Mouse (Mus musculus): ENCODE measurements at regions not wholly inside any gene's neighbourhood (a gene's known extent, or its start where the extent isn't known, plus 50 kb on each side); places are given as distances from the start of the nearest gene placed in this dataset.

DNA sequence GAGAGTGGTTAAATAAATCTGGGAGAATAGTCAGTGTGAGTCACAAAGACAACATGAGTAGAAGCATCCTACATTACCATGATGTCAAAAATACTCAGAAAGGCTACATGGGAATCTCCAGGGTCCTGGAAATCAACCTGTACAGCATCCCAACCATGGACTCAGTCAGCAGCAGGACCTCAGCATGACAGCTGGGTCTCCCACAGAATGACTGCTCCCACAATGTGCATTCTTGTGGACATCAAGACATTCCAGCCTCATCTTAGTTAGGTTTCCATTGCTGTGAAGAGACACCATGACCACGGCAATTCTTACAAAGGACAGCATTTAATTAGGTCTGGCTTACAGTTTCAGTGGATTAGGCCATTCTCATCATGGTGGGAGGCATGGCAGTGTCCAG lies 93.8 kb upstream of the Mapk10 start:
- H3K9ac ChIP-seq, result no peak overlapping the region

DNA sequence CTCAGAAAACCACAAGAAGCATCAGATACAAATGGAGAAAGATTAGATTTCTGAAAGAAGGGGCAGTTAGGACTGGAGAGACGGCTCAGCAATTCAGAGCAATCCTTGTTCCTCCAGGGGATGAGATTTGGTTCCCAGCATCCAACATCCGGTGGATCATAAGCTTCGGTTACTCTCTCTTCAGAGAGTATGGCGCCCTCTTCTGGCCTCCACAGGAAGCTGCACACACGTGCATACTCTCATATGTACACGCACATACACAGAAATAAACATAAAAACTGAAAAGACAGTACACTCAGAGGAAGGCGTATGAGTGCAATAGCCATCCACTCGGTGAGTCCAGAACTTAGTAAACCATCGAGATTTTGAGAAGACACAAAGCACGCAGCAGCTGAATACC lies 91.6 kb upstream of the Mapk10 start:
- H3K9ac ChIP-seq, result no peak overlapping the region
- no peaks in the 10 kb centered on the region for H3K27me3 ChIP-seq
- no peaks in the 10 kb centered on the region for H3K36me3 ChIP-seq
- 89% methylated on average over 10 of the region's 10 CpGs for WGBS
- no peak overlapping the region for H3K27ac ChIP-seq
- no peaks in the 10 kb centered on the region for H3K9me3 ChIP-seq
- ATAC-seq (ENCODE audit: insufficient number of reproducible peaks, insufficient read depth, low FRiP score, low TSS enrichment), result no peak
- H3K4me1 ChIP-seq, result no peaks in the 10 kb centered on the region
- H3K4me3 ChIP-seq, result no peak overlapping the region
- no peak overlapping the region for H3K4me2 ChIP-seq (replicated peaks)

More for the DNA sequence above, 93.8 kb upstream of the Mapk10 start:
- ATAC-seq (ENCODE audit: insufficient number of reproducible peaks, insufficient read depth, low FRiP score, low TSS enrichment), result no peak
- 80% methylated on average over 1 of the region's 1 CpGs for WGBS
- no peaks in the 10 kb centered on the region for H3K27me3 ChIP-seq
- H3K4me1 ChIP-seq, result no peaks in the 10 kb centered on the region
- H3K36me3 ChIP-seq, result no peaks in the 10 kb centered on the region
- H3K9me3 ChIP-seq, result no peaks in the 10 kb centered on the region
- H3K27ac ChIP-seq, result no peak overlapping the region
- no peak overlapping the region for H3K4me3 ChIP-seq
- no peak overlapping the region for H3K4me2 ChIP-seq (replicated peaks)

DNA sequence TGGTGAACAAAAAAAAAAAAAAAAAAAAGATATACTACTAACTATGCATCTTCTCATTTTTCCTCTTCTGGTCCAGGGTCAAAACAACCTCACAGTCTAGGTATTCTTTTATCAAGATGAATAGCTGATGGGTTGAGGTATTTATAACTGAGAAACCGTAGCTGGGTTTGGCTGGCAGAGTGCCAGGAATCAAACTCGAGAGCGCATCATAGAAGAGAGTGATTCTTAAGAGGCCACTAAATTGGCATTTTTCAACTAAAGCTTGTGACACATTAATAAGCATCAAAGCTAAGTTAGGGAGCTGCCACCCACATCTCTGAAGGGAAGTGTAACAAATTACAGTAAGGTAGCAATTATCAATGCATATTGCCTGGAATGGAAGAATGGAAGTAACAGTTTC lies 90.2 kb upstream of the Mapk10 start:
- no peaks in the 10 kb centered on the region for H3K36me3 ChIP-seq
- no peak for ATAC-seq (ENCODE audit: insufficient number of reproducible peaks, insufficient read depth, low FRiP score, low TSS enrichment)
- 69% methylated on average over 3 of the region's 3 CpGs for WGBS

DNA sequence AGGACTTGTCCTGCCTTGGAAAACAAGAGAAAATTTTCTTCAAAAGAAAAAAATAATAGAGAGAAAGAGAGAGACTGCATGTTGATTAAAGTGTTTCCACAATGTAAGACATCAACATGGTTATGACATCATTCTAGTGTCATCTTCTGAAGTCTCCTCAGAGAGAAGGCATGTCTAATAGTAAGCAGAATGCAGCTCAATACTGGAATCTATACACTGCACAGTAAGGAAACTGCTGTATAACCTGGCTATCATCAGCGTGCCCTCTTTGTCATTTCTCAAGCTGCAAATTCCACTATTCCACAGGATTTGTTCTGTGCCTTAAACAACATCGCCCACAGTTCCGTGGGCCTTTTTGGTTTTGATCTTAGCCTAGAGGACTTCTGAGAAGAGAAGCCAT lies 82.8 kb upstream of the Mapk10 start:
- Histone ChIP-seq H3K9me3 (no peaks in the 10 kb centered on the region), H3K4me2 (replicated peaks) (no peak overlapping the region), H3K27ac (no peak overlapping the region), H3K27me3 (no peaks in the 10 kb centered on the region), H3K4me3 (no peak overlapping the region), H3K4me1 (no peaks in the 10 kb centered on the region), H3K9ac (no peak overlapping the region), H3K36me3 (no peaks in the 10 kb centered on the region)
- no peak for ATAC-seq (ENCODE audit: insufficient number of reproducible peaks, insufficient read depth, low FRiP score, low TSS enrichment)
- 90% methylated on average over 3 of the region's 3 CpGs for WGBS

More for the DNA sequence above, 90.2 kb upstream of the Mapk10 start:
- H3K27ac ChIP-seq, result no peak overlapping the region
- no peak overlapping the region for H3K4me2 ChIP-seq (replicated peaks)
- no peaks in the 10 kb centered on the region for H3K4me1 ChIP-seq
- no peaks in the 10 kb centered on the region for H3K9me3 ChIP-seq
- no peaks in the 10 kb centered on the region for H3K27me3 ChIP-seq
- H3K9ac ChIP-seq, result no peak overlapping the region
- no peak overlapping the region for H3K4me3 ChIP-seq

DNA sequence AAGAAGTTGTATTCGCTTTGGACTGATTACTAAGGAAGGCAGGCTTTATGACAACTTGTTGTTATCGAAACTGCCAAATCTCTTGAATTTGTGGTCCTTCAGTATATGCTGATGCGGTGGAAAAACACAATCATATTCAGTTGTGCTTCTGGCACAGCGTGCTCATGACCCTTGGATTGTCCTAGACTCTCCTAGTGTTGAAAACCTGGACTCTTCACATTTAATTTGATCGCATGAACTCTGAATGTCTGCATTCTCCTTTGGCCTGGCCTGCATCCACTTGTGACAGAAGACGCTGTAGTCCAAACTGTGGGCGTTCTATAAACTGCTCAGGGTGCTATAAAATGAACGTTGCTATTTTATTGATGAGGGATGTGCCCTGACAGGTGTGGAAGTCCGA lies 80.6 kb upstream of the Mapk10 start:
- no peak for ATAC-seq (ENCODE audit: insufficient number of reproducible peaks, insufficient read depth, low FRiP score, low TSS enrichment)
- Histone ChIP-seq H3K27me3 (no peaks in the 10 kb centered on the region), H3K36me3 (no peaks in the 10 kb centered on the region), H3K9me3 (no peaks in the 10 kb centered on the region), H3K27ac (no peak overlapping the region), H3K4me3 (no peak overlapping the region), H3K4me2 (replicated peaks) (no peak overlapping the region), H3K9ac (no peak overlapping the region), H3K4me1 (no peaks in the 10 kb centered on the region)
- WGBS, result 91% methylated on average over 9 of the region's 9 CpGs

DNA sequence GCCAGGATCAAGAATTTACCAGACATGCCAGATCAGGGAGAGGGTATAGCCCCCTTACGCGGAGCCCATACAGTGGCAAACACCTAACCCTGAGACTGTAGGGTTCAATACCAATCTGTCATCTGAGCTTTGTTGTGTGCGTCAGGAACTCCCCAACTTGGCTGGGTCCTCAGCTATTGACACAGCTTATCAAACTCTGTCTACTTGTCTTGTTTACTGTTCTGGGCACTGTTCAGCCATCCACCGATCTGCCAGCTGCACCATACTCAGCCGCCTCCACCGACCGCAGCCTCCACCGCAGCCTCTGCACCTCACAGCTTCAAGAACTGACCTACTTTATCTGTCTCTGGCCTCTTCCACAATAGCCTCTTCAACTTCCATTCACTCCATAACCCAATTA lies 80.1 kb upstream of the Mapk10 start:
- Histone ChIP-seq H3K36me3 (no peaks in the 10 kb centered on the region), H3K9ac (no peak overlapping the region)
- WGBS, result 89% methylated on average over 8 of the region's 8 CpGs

DNA sequence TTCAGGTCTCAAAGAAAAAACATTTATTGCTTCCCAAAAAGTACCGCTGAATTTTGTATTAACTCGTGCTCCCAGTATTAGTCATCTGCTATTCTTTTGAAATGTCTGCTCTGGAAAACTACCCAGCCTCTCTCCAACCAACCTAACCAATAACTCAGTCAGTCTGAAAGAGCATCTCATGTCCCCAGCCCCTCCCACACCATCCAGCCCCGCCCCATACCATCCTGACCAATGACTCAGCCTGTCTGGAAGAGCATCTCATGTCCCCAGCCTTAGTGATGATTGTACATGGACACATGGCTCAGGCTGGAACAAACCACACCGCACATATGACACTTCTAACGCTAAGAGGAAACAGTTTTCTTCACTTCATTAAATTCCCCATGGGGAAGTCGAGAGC lies 58.1 kb upstream of the Mapk10 start:
- Histone ChIP-seq H3K4me2 (replicated peaks) (no peak overlapping the region), H3K9me3 (no peaks in the 10 kb centered on the region), H3K4me1 (no peaks in the 10 kb centered on the region), H3K36me3 (no peaks in the 10 kb centered on the region), H3K4me3 (no peak overlapping the region), H3K27ac (no peak overlapping the region), H3K9ac (no peak overlapping the region), H3K27me3 (no peaks in the 10 kb centered on the region)
- WGBS, result 84% methylated on average over 6 of the region's 6 CpGs
- no peak for ATAC-seq (ENCODE audit: insufficient number of reproducible peaks, insufficient read depth, low FRiP score, low TSS enrichment)

More for the DNA sequence above, 80.1 kb upstream of the Mapk10 start:
- Histone ChIP-seq H3K9me3 (no peaks in the 10 kb centered on the region), H3K4me1 (no peaks in the 10 kb centered on the region), H3K27ac (no peak overlapping the region), H3K4me3 (no peak overlapping the region), H3K27me3 (no peaks in the 10 kb centered on the region), H3K4me2 (replicated peaks) (no peak overlapping the region)
- no peak for ATAC-seq (ENCODE audit: insufficient number of reproducible peaks, insufficient read depth, low FRiP score, low TSS enrichment)

DNA sequence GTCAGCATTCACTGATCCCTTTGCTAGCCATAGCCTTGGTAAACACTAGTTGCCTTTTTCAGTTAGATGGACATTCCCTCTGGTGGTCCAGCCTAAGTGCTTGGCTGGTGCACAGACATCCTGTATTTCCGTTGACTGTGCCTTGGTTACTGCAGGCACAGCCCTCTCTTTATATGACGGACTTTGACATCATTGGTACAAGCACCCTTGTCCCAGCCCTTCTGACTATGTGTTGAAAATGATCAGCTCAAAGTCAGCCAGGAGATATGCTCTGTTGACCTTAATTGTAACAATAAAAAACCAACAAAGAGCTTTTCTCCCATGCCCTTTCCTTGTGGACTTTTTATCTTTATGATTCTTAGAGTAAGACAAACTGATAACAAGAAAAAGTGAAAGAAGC lies 53.8 kb upstream of the Mapk10 start:
- Histone ChIP-seq H3K9me3 (no peaks in the 10 kb centered on the region), H3K4me3 (no peak overlapping the region), H3K27ac (no peak overlapping the region), H3K4me1 (no peaks in the 10 kb centered on the region), H3K27me3 (no peaks in the 10 kb centered on the region), H3K4me2 (replicated peaks) (no peak overlapping the region), H3K9ac (no peak overlapping the region), H3K36me3 (no peaks in the 10 kb centered on the region)
- WGBS, result 83% methylated on average over 2 of the region's 2 CpGs
- ATAC-seq (ENCODE audit: insufficient number of reproducible peaks, insufficient read depth, low FRiP score, low TSS enrichment), result no peak

DNA sequence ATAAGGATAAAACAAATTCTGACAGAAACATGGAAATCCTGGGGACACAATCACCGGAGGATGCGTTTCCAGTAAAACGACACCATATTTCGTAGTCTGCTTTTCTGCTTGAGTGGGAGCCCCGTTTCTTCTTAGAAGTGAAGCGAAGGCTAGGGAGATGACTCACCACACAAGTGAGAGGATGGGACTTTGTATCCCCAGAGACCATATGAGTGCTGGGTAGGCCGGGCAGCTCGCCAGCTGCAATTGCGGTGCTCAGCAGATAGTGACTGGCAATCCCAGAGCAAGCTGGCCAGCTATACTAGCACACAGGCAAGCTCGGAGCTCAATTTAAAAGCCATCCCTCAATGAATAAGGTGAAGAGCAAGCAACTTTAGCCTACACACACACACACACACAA lies 50.3 kb upstream of the Mapk10 start:
- Histone ChIP-seq H3K27ac (no peak overlapping the region), H3K36me3 (no peaks in the 10 kb centered on the region), H3K9ac (no peak overlapping the region), H3K4me1 (no peaks in the 10 kb centered on the region), H3K27me3 (no peaks in the 10 kb centered on the region), H3K4me3 (no peak overlapping the region), H3K9me3 (no peaks in the 10 kb centered on the region), H3K4me2 (replicated peaks) (no peak overlapping the region)
- no peak for ATAC-seq (ENCODE audit: insufficient number of reproducible peaks, insufficient read depth, low FRiP score, low TSS enrichment)
- WGBS, result 90% methylated on average over 10 of the region's 10 CpGs

Data from embryonic facial prominence, embryonic 12.5 days (tissue).